Mouse (Mus musculus) lung, postnatal 14 days (tissue): ENCODE results near the gene Slc35b1.
"Not testable (repeated sequence)": the region's sequence is repeated elsewhere in the genome, so short reads cannot be mapped to it uniquely, and the experiment has no call there.

ENCODE experiments used
- DNase-seq: peaks from one replicate; pipeline ENCODE4 v3.0.0; 2021

Slc35b1 gene

GRCm38 (mm10) chr11:95396548-95396947, 12.1 kb downstream of the Slc35b1 start:
- no peak for DNase-seq

GRCm38 (mm10) chr11:95397843-95398835, 13.6 kb downstream of the Slc35b1 start:
- DNase-seq = peak; percentile 86

DNA sequence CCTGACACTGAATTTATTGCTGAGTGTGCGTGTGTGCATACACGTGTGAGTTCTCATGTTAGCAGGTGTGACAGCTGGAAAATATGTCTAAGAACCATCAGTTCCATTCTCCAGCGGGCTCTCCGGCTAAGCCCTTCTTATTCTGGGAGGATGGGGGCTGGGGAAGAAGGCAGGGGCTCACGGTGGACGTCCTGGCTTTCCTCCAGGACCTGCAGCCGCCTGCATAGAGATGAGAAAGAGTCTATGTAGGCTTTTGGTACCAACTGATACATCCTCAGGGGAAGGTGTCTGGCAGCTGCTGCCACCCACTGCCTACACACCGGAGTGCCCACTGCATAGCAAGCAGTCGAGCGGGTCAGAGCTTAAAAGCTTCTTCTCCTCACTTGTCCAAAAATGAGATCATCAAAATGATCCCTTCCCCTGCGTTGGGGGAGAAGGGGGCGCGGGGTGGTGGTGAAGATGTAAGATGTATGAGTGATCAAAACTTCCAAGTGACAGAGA, 15.1 kb downstream of the Slc35b1 start:
- no peak for DNase-seq

DNA sequence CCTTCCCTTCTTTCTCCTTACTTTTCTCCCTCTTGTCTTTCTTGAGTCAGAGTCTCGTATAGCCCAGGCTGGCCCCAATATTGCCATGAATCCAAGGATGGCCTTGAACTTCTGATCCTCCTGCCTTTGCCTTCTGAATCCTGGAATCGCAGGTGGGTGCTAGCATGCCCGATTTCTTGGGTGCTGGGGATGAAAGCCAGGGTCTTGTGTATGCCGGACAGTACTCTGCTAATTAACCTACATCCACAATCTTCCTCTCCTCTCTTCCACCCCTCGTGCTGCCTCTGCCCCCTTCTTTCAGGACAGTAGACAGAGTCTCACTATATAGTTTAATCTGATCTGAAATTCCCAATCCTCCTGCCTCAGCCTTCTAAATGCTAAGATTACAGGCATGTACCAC, 17.1 kb downstream of the Slc35b1 start:
- DNase-seq = no peak

GRCm38 (mm10) chr11:95402196-95402595, 17.7 kb downstream of the Slc35b1 start:
- no peak for DNase-seq

- no peak for DNase-seq
These were observed 18.2 kb downstream of the Slc35b1 start for GRCm38 (mm10) chr11:95402658-95403101.

DNA sequence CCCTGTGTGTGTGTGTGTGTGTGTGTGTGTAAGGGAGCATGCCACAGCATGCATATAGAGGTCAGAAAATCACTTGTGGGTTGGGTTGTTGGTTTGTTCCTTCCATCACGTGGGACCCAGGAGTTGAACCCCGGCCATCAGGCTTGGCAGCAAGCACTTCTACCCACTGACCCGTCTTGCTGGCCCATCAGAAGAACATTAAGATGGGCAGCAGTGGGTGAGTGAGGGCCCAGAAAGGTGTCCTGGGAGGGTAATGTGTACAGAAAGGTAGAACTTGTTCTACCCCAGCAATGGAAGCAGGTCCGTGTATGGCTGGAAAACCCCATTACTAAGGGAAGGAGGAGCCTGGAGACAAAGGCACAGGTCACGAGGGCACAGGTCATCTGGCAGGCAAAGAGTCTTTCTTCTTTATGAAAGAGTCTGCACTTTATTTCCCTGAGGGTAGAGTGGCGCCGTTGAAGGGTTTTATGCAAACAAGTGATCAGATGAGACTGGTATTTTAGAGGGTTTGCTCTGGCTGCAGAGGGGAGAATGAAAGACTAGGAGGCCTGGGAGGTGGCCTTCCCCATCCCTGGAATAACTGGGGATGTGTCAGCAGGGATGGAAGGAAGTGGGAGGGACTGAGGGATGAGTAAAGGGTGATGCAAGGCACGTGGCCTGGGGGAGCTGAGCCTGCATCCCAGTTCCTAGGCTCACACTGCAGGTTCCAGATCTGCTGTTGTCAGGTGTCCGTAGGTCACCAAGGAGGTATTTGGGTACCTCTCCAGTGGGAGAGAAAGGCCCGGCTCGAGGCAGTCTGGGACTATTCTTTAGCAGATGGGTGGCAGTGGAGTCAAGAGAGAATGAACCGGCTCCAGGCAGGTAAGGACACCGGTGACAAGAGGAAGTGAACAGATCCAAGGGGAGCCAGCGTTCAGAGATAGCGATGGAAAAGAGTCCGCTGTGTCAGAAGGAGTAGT, 19.2 kb downstream of the Slc35b1 start:
- DNase-seq = no peak

DNA sequence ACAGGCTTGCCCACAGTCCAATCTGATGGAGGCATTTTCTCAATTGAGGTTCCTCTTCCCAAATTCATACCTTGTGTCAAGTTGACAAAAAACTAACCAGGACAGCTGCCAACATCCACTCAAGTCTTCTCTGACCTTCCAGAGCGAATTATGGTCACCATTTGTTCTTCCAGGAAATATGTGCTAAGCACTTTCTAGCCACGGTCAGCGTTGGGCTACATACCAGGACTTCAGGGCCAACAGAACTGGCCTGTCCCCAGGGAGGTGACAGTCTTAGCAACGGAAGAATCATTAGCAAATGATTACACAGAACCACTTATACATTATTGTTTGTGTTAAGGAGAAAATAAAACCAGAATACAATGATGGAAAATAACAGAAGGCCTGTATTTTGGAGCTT, 21.3 kb downstream of the Slc35b1 start:
- no peak for DNase-seq

DNA sequence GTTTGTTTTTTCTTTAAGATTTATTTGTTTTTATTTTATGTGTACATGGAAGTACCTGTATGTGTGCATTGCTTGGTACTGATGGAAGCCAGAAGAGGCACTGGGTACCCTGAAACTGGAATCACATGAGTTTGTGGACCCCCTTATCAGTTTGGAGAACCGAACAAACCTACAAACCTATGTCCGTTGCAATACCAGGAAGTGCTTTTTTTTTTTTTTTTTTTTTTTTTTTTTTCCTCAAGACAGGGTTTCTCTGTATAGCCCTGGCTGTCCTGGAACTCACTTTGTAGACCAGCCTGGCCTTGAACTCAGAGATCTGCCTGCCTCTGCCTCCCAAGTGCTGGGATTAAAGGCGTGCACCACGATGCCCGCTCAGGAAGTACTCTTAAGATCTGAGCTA, 21.9 kb downstream of the Slc35b1 start:
- not testable (repeated sequence) for DNase-seq

GRCm38 (mm10) chr11:95409450-95410112, 25.1 kb downstream of the Slc35b1 start:
- peak; percentile 63 for DNase-seq

DNA sequence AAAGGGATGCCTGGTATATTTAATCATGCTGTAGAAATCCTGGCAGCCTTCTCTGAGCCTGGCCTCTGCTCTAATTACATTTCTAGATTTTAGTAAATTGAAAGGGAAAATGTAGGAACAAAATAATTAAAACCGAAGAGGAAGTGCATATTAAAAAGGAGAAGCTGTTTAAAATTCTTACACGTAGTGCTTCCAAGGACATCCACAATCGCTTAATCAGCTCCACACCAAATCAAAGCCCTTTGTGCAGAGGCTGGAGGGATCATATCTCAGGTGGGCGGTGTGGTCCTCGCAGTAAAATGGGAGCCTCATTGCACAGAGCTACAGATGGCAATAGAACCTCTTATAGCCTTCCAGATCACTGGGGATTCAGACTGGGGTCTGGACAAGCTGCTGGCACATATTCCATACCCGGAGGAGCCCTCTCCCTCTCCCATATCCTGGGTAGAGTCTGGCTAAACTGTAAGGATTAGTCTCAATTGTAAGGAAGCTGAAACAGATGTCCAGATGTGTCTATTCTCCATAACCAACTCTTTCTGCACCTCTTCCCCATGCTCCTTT, 27.0 kb downstream of the Slc35b1 start:
- DNase-seq = no peak

GRCm38 (mm10) chr11:95412615-95413014, 28.1 kb downstream of the Slc35b1 start:
- DNase-seq = no peak

GRCm38 (mm10) chr11:95413641-95414535, 29.4 kb downstream of the Slc35b1 start, which contains the start of gene Spop:
TSS of gene Spop (plus strand) at chr11:95414080.
- peak; percentile 96 for DNase-seq

GRCm38 (mm10) chr11:95414536-95415161, 30.2 kb downstream of the Slc35b1 start:
- peak; percentile 96 for DNase-seq

- no peak for DNase-seq
These were observed 31.4 kb downstream of the Slc35b1 start for GRCm38 (mm10) chr11:95415931-95416330.

- no peak for DNase-seq
These were observed 32.8 kb downstream of the Slc35b1 start for GRCm38 (mm10) chr11:95417341-95417740.

- DNase-seq = no peak
These were observed 36.5 kb downstream of the Slc35b1 start for GRCm38 (mm10) chr11:95420880-95421435.

DNA sequence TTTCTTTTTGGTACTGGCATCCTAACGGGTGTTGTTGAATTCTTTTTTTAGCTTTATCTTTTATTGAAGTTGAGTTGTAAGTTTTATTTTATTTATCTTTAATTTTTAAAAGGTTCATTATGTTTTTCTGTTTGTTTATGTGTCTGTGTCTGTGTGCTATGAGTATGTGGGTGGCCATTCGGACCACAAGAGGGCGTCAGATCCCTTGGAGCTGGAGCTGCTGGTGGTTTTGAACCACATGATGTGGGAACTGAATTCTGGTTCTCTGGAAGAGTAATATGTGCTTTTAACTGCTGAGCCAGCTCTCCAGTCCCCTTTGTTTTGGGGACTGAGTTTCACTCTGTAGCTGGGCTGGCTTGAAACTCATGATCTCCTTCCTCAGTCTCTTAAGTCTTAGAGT, 39.0 kb downstream of the Slc35b1 start:
- no peak for DNase-seq

DNA sequence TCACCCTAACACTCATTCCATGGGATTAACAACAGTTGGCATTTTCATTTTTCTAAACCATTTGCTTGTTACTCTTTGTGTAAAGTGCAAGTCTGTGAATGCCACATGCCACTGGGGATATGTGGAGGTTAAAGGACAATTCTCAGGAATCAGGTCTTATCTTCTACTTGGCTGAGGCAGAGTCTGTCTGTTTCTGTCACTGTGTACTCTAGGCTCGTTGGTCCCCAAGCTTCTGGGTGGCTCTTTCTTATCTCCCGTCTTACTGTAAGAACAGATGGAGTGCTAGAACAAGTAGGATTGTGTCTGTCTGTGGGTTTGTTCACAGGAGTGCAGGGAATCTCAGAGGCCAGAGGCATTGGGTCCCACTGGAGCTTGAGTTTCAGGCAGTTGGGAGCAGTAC, 46.9 kb downstream of the Slc35b1 start:
- no peak for DNase-seq

GRCm38 (mm10) chr11:95432194-95432593, 47.7 kb downstream of the Slc35b1 start:
- peak; percentile 58 for DNase-seq
